8 mouse cellular contexts compared by ENCODE assay signal in the genomic region with DNA sequence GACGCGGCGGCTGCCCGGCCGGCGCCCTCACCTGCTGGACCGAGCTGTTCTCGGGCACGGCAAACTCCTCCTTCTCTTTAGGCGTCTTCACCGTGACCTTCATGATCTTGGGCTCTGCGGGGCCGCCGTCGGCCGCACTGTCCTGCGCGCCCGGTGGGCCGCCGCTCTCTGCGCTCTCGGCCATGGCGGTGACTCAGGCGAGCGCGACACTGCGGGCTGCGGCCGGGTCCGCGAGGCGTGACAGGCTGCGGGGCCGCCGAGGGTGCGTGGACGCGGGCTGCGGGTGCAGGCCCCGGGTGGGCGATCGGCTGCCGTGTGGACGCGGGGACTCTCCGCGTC. TPM values are rescaled to one million over a fixed set of nuclear protein-coding genes. Genes with fewer than 3 reads are reported as not detected.
DNase-seq lines count a peak whose midpoint lies in the region; ATAC-seq lines count a peak whose summit lies in the region.

No protein-coding gene starts in this region.

- peak overlapping the region; percentile 97 for H3K4me3 ChIP-seq in kidney, embryonic 16.5 days (ENCODE audit: low read length)
- H3K4me3 ChIP-seq in brown adipose tissue, adult 24 weeks (ENCODE audit: insufficient read depth, low read depth, low read length) = peak overlapping the region; percentile 68
- peak overlapping the region; percentile 100 for H3K4me3 ChIP-seq in hindbrain, embryonic 14.5 days (replicated peaks; ENCODE audit: low read length)
- H3K4me3 ChIP-seq in midbrain, embryonic 16.5 days (ENCODE audit: low read depth, low read length) = peak overlapping the region; percentile 99

- no peak for DNase-seq in kidney, adult 18-20 months
- no peak for DNase-seq in hindbrain, embryonic 14.5 days (ENCODE audit: low spot score)
- DNase-seq in retina, postnatal 1 day = no peak
- no peak for DNase-seq in spleen, postnatal 14 days (ENCODE audit: low spot score in 2 of 2)

- H3K4me1 ChIP-seq in kidney, embryonic 16.5 days (ENCODE audit: insufficient read depth, low read length) = peaks cover 36% of the 10 kb centered on the region
- peaks cover 8% of the 10 kb centered on the region for H3K4me1 ChIP-seq in brown adipose tissue, adult 24 weeks (ENCODE audit: control insufficient read depth, insufficient read depth, insufficient read length, low read length)
- H3K4me1 ChIP-seq in hindbrain, embryonic 14.5 days (replicated peaks; ENCODE audit: control insufficient read depth, insufficient read depth, low read length) = peaks cover 23% of the 10 kb centered on the region
- H3K4me1 ChIP-seq in midbrain, embryonic 16.5 days (ENCODE audit: control insufficient read depth, insufficient read depth, low read length) = peaks cover 33% of the 10 kb centered on the region

- no peaks in the 10 kb centered on the region for H3K27me3 ChIP-seq in kidney, embryonic 16.5 days (ENCODE audit: insufficient read depth, low read length)
- H3K27me3 ChIP-seq in hindbrain, embryonic 14.5 days (ENCODE audit: control insufficient read depth, insufficient read depth, low read length) = no peaks in the 10 kb centered on the region
- no peaks in the 10 kb centered on the region for H3K27me3 ChIP-seq in midbrain, embryonic 16.5 days (ENCODE audit: control insufficient read depth, insufficient read depth, low read depth, low read length)

- H3K36me3 ChIP-seq in kidney, embryonic 16.5 days (ENCODE audit: insufficient read depth, low read length) = no peaks in the 10 kb centered on the region
- peaks cover 3% of the 10 kb centered on the region; the same call in 1 of the 2 replicates for H3K36me3 ChIP-seq in hindbrain, embryonic 14.5 days (replicated peaks; ENCODE audit: control insufficient read depth, insufficient read depth)
- H3K36me3 ChIP-seq in midbrain, embryonic 16.5 days (ENCODE audit: control insufficient read depth, insufficient read depth, low read length) = no peaks in the 10 kb centered on the region

- peak overlapping the region; percentile 99 for H3K9ac ChIP-seq in kidney, embryonic 16.5 days (replicated peaks; ENCODE audit: low read length)
- H3K9ac ChIP-seq in hindbrain, embryonic 14.5 days = peak overlapping the region; percentile 88
- H3K9ac ChIP-seq in midbrain, embryonic 16.5 days (ENCODE audit: low read depth, low read length) = peak overlapping the region; percentile 96

- peak; percentile 78 for ATAC-seq in kidney, embryonic 16.5 days (ENCODE audit: low FRiP score, low TSS enrichment)
- no peak; the same call in 1 of the 2 replicates for ATAC-seq in hindbrain, embryonic 14.5 days (ENCODE audit: low FRiP score)
- no peak; the same call in 1 of the 2 replicates for ATAC-seq in midbrain, embryonic 16.5 days
- no peak for ATAC-seq in inflammation-experienced regulatory T-cells, adult 6 months

- peak overlapping the region; percentile 85 for H3K27ac ChIP-seq in kidney, embryonic 16.5 days (ENCODE audit: low read length)
- H3K27ac ChIP-seq in brown adipose tissue, adult 24 weeks (replicated peaks; ENCODE audit: low read depth, low read length) = peak overlapping the region; percentile 82
- H3K27ac ChIP-seq in hindbrain, embryonic 14.5 days = peak overlapping the region; percentile 96
- peak overlapping the region; percentile 95 for H3K27ac ChIP-seq in midbrain, embryonic 16.5 days (ENCODE audit: low read length)

- H3K4me2 ChIP-seq in kidney, embryonic 16.5 days (replicated peaks; ENCODE audit: low read depth, low read length) = peak overlapping the region; percentile 88
- H3K4me2 ChIP-seq in hindbrain, embryonic 14.5 days (replicated peaks) = peak overlapping the region; percentile 59
- peak overlapping the region; percentile 73 for H3K4me2 ChIP-seq in midbrain, embryonic 16.5 days (ENCODE audit: low read length)

- H3K9me3 ChIP-seq in kidney, embryonic 16.5 days (ENCODE audit: low read length) = no peaks in the 10 kb centered on the region
- H3K9me3 ChIP-seq in hindbrain, embryonic 14.5 days (ENCODE audit: control insufficient read depth, low read length) = no peaks in the 10 kb centered on the region
- no peaks in the 10 kb centered on the region for H3K9me3 ChIP-seq in midbrain, embryonic 16.5 days (replicated peaks; ENCODE audit: control insufficient read depth, low read length, poor library complexity, severe bottlenecking)

- 2% methylated on average over 31 of the region's 48 CpGs for WGBS in kidney, embryonic 16.5 days
- under 1% methylated on average over 48 of the region's 48 CpGs for WGBS in hindbrain, embryonic 14.5 days
- 0% methylated on average over 43 of the region's 48 CpGs for WGBS in midbrain, embryonic 16.5 days

RNA-seq across cellular contexts. Expression of gene Ubqln1, which starts 0.2 kb away (rescaled TPM):
- polyA plus RNA-seq in kidney, embryonic 16.5 days (2015; fragmentation: Nextera tagmentation; extraction: Ambion mirVana) = 103 and 104 TPM in 2 replicates
- polyA plus RNA-seq in brown adipose tissue, adult 24 weeks (2012; ENCODE audit: insufficient read depth, insufficient read length, missing spikeins) = 92.7 and 94.0 TPM in 2 replicates
- polyA plus RNA-seq in hindbrain, embryonic 14.5 days (2014; fragmentation: Nextera tagmentation; extraction: Ambion mirVana) = 120 and 149 TPM in 2 replicates
- polyA plus RNA-seq in midbrain, embryonic 16.5 days (2015; fragmentation: Nextera tagmentation; extraction: Ambion mirVana) = 132 and 133 TPM in 2 replicates
- polyA plus RNA-seq in inflammation-experienced regulatory T-cells, adult 6 months (2017; shearing (Covaris generic)) = 10 to 100 TPM; 16.2 to 20.1 (median 18.2) TPM

RNA-seq across cellular contexts. Expression of gene Idnk, which starts 57.8 kb away (rescaled TPM):
- 38.6 and 39.9 TPM in 2 replicates for polyA plus RNA-seq in kidney, embryonic 16.5 days (2015; fragmentation: Nextera tagmentation; extraction: Ambion mirVana)
- polyA plus RNA-seq in brown adipose tissue, adult 24 weeks (2012; ENCODE audit: insufficient read depth, insufficient read length, missing spikeins) = 35.6 and 46.5 TPM in 2 replicates
- 53.4 and 63.2 TPM in 2 replicates for polyA plus RNA-seq in hindbrain, embryonic 14.5 days (2014; fragmentation: Nextera tagmentation; extraction: Ambion mirVana)
- 54.3 and 60.7 TPM in 2 replicates for polyA plus RNA-seq in midbrain, embryonic 16.5 days (2015; fragmentation: Nextera tagmentation; extraction: Ambion mirVana)
- 100 to 1,000 TPM; 204 to 343 (median 284) TPM for polyA plus RNA-seq in inflammation-experienced regulatory T-cells, adult 6 months (2017; shearing (Covaris generic))
